Mouse (Mus musculus): ENCODE data around the gene Asic3. TPM values are rescaled to one million over a fixed set of nuclear protein-coding genes. Genes with fewer than 3 reads are reported as not detected.

Asic3 gene
- polyA plus RNA-seq (2017; shearing (Covaris generic)): not detected

GRCm38 (mm10) chr5:24413042-24413693 lies at the start of gene Asic3:
Asic3 (plus strand) TSS chr5:24413392.

GRCm38 (mm10) chr5:24364508-24364907 lies 48.7 kb upstream of the Asic3 start, which contains the start of gene Nos3:
Nos3 (plus strand) TSS chr5:24364810.

GRCm38 (mm10) chr5:24391864-24392263 lies 21.3 kb upstream of the Asic3 start, which contains the start of gene Atg9b:
Atg9b (minus strand) TSS chr5:24392143.

GRCm38 (mm10) chr5:24393392-24393997 lies 19.7 kb upstream of the Asic3 start, which contains the start of gene Abcb8:
Abcb8 (plus strand) TSS chr5:24393663.

GRCm38 (mm10) chr5:24423129-24424003 lies 10.2 kb downstream of the Asic3 start, which contains the start of the genes Cdk5 and Slc4a2:
Cdk5 (minus strand) TSS chr5:24423530.
Slc4a2 (plus strand) TSS chr5:24423837.

GRCm38 (mm10) chr5:24444746-24445427 lies 31.7 kb downstream of the Asic3 start, which contains the start of gene Fastk:
Fastk (minus strand) TSS chr5:24445287.

GRCm38 (mm10) chr5:24447624-24448298 lies 34.6 kb downstream of the Asic3 start, which contains the start of gene Tmub1:
Tmub1 (minus strand) TSS chr5:24447854.

GRCm38 (mm10) chr5:24452030-24452690 lies 39.0 kb downstream of the Asic3 start, which contains the start of gene Agap3:
Agap3 (plus strand) TSS chr5:24452177.

Other genes starting within 250 kb of the Asic3 start
- gene Nupl2, start 248.4 kb upstream of the Asic3 start, polyA plus RNA-seq (2017; shearing (Covaris generic)): 7.2 TPM
- 5.1 TPM for gene Kcnh2, start 61.8 kb upstream of the Asic3 start, polyA plus RNA-seq (2017; shearing (Covaris generic))
- gene Nos3, start 48.6 kb upstream of the Asic3 start, polyA plus RNA-seq (2017; shearing (Covaris generic)): not detected
- gene Atg9b, start 21.2 kb upstream of the Asic3 start, polyA plus RNA-seq (2017; shearing (Covaris generic)): 0.22 TPM
- gene Abcb8, start 19.7 kb upstream of the Asic3 start, polyA plus RNA-seq (2017; shearing (Covaris generic)): 16.1 TPM
- 70.9 TPM for gene Cdk5, start 10.1 kb downstream of the Asic3 start, polyA plus RNA-seq (2017; shearing (Covaris generic))
- 33.4 TPM for gene Slc4a2, start 10.4 kb downstream of the Asic3 start, polyA plus RNA-seq (2017; shearing (Covaris generic))
- gene Fastk, start 31.9 kb downstream of the Asic3 start, polyA plus RNA-seq (2017; shearing (Covaris generic)): 103 TPM
- 61.6 TPM for gene Tmub1, start 34.5 kb downstream of the Asic3 start, polyA plus RNA-seq (2017; shearing (Covaris generic))
- gene Agap3, start 38.8 kb downstream of the Asic3 start, polyA plus RNA-seq (2017; shearing (Covaris generic)): 109 TPM
- gene Gbx1, start 113.8 kb downstream of the Asic3 start, polyA plus RNA-seq (2017; shearing (Covaris generic)): not detected
- not detected for gene Asb10, start 127.6 kb downstream of the Asic3 start, polyA plus RNA-seq (2017; shearing (Covaris generic))
- gene 4931409K22Rik, start 143.4 kb downstream of the Asic3 start, polyA plus RNA-seq (2017; shearing (Covaris generic)): not detected
- gene Abcf2, start 164.1 kb downstream of the Asic3 start, polyA plus RNA-seq (2017; shearing (Covaris generic)): 104 TPM
- gene Chpf2, start 173.3 kb downstream of the Asic3 start, polyA plus RNA-seq (2017; shearing (Covaris generic)): 25.5 TPM
- 0.90 TPM for gene Smarcd3, start 211.0 kb downstream of the Asic3 start, polyA plus RNA-seq (2017; shearing (Covaris generic))